Mouse (Mus musculus) adrenal gland, adult 8-10 months (tissue): ENCODE results near the gene Phb2. TPM values are rescaled to one million over a fixed set of nuclear protein-coding genes. Genes with fewer than 3 reads are reported as not detected.

ENCODE experiments used
- DNase-seq: peaks from one replicate; pipeline ENCODE4 v3.0.0; 2022
- total RNA-seq, 4 experiments: library from RNA; stranded (reverse); gene quantifications; 2 replicates each; pipeline ENCODE4 v1.2.4; 2022

The Phb2 gene
- total RNA-seq, 4 experiments from 2014 or later, result 255 to 303 (median 272) TPM

GRCm38 (mm10) chr6:124693243-124693981 is 18.7 kb upstream of the Phb2 start:
- DNase-seq, result no peak

GRCm38 (mm10) chr6:124694166-124694955 is 17.8 kb upstream of the Phb2 start:
- DNase-seq, result no peak

GRCm38 (mm10) chr6:124696441-124697150 is 15.5 kb upstream of the Phb2 start:
- DNase-seq, result no peak

GRCm38 (mm10) chr6:124698751-124699150 is 13.4 kb upstream of the Phb2 start:
- no peak for DNase-seq

GRCm38 (mm10) chr6:124699366-124699765 is 12.8 kb upstream of the Phb2 start:
- DNase-seq, result no peak

- peak; percentile 86 for DNase-seq
Measured at GRCm38 (mm10) chr6:124699962-124700610, 12.1 kb upstream of the Phb2 start.

GRCm38 (mm10) chr6:124701338-124701737 is 10.8 kb upstream of the Phb2 start:
- DNase-seq, result no peak

GRCm38 (mm10) chr6:124702102-124702783 is 9.9 kb upstream of the Phb2 start:
- no peak for DNase-seq

GRCm38 (mm10) chr6:124702784-124703103 is 9.4 kb upstream of the Phb2 start:
- DNase-seq, result no peak

GRCm38 (mm10) chr6:124703789-124704188 is 8.3 kb upstream of the Phb2 start:
- no peak for DNase-seq

- no peak for DNase-seq
Measured at GRCm38 (mm10) chr6:124704417-124704816, 7.7 kb upstream of the Phb2 start.

- no peak for DNase-seq
Measured at GRCm38 (mm10) chr6:124706061-124706627, 6.0 kb upstream of the Phb2 start.

GRCm38 (mm10) chr6:124708289-124708889 is 3.7 kb upstream of the Phb2 start:
- DNase-seq, result no peak

- DNase-seq, result no peak
Measured at GRCm38 (mm10) chr6:124712918-124713317, 782 bp downstream of the Phb2 start.

- DNase-seq, result no peak
Measured at GRCm38 (mm10) chr6:124716864-124717490, 4.8 kb downstream of the Phb2 start.

GRCm38 (mm10) chr6:124717968-124718367 is 5.8 kb downstream of the Phb2 start:
- DNase-seq, result no peak

GRCm38 (mm10) chr6:124718703-124719102 is 6.6 kb downstream of the Phb2 start:
- DNase-seq, result no peak

GRCm38 (mm10) chr6:124719354-124719978 is 7.3 kb downstream of the Phb2 start:
- DNase-seq, result no peak

- no peak for DNase-seq
Measured at GRCm38 (mm10) chr6:124720904-124721303, 8.8 kb downstream of the Phb2 start.

- no peak for DNase-seq
Measured at GRCm38 (mm10) chr6:124722876-124723473, 10.8 kb downstream of the Phb2 start.
